Mouse (Mus musculus): ENCODE measurements around the gene Syt14. TPM values are rescaled to one million over a fixed set of nuclear protein-coding genes. Genes with fewer than 3 reads are reported as not detected.

Syt14 gene
- total and polyA plus RNA-seq, 2 experiments from 2014 or later: 5.6 to 11.8 TPM

GRCm38 (mm10) chr1:192879086-192879580 lies 156.4 kb downstream of the Syt14 start:
- no peaks in the 10 kb centered on the region for H3K9me3 ChIP-seq (ENCODE audit: low read length)
- H3K4me1 ChIP-seq (ENCODE audit: insufficient read depth, low read length): no peaks in the 10 kb centered on the region
- no peak overlapping the region for H3K9ac ChIP-seq (replicated peaks; ENCODE audit: low read length, poor library complexity, severe bottlenecking)
- no peak overlapping the region for H3K4me2 ChIP-seq (ENCODE audit: low read depth, low read length, poor library complexity, severe bottlenecking)
- no peaks in the 10 kb centered on the region for H3K27me3 ChIP-seq (ENCODE audit: insufficient read depth, low read length)
- ATAC-seq (ENCODE audit: low FRiP score) (no peak), DNase-seq (ENCODE audit: low spot score) (no peak)
- H3K4me3 ChIP-seq (ENCODE audit: low read depth, low read length): no peak overlapping the region
- 85% methylated on average over 7 of the region's 7 CpGs for WGBS
- no peaks in the 10 kb centered on the region for H3K36me3 ChIP-seq (ENCODE audit: insufficient read depth, low read length)
- no peak for TF ChIP-seq CTCF (IDR thresholded peaks at IDR 0.05)
- H3K27ac ChIP-seq (ENCODE audit: low read depth, low read length): no peak overlapping the region

- no peaks in the 10 kb centered on the region for H3K27me3 ChIP-seq (ENCODE audit: insufficient read depth, low read length)
- no peak overlapping the region for H3K9ac ChIP-seq (replicated peaks; ENCODE audit: low read length, poor library complexity, severe bottlenecking)
- TF ChIP-seq CTCF (IDR thresholded peaks at IDR 0.05): no peak
- no peaks in the 10 kb centered on the region for H3K4me1 ChIP-seq (ENCODE audit: insufficient read depth, low read length)
- no peaks in the 10 kb centered on the region for H3K9me3 ChIP-seq (ENCODE audit: low read length)
- no peak overlapping the region for H3K4me2 ChIP-seq (ENCODE audit: low read depth, low read length, poor library complexity, severe bottlenecking)
- DNase-seq (ENCODE audit: low spot score): no peak
- no peak overlapping the region for H3K4me3 ChIP-seq (ENCODE audit: low read depth, low read length)
- WGBS: 55% methylated on average over 5 of the region's 5 CpGs
- no peaks in the 10 kb centered on the region for H3K36me3 ChIP-seq (ENCODE audit: insufficient read depth, low read length)
- no peak overlapping the region for H3K27ac ChIP-seq (ENCODE audit: low read depth, low read length)
- ATAC-seq (ENCODE audit: low FRiP score): no peak
Observed at GRCm38 (mm10) chr1:192872841-192873240, 162.7 kb downstream of the Syt14 start.

GRCm38 (mm10) chr1:192869761-192870160 lies 165.8 kb downstream of the Syt14 start:
- Histone ChIP-seq H3K9me3 (ENCODE audit: low read length) (no peaks in the 10 kb centered on the region), H3K4me3 (ENCODE audit: low read depth, low read length) (no peak overlapping the region), H3K27ac (ENCODE audit: low read depth, low read length) (no peak overlapping the region), H3K4me2 (ENCODE audit: low read depth, low read length, poor library complexity, severe bottlenecking) (no peak overlapping the region), H3K36me3 (ENCODE audit: insufficient read depth, low read length) (no peaks in the 10 kb centered on the region), H3K27me3 (ENCODE audit: insufficient read depth, low read length) (no peaks in the 10 kb centered on the region), H3K4me1 (ENCODE audit: insufficient read depth, low read length) (no peaks in the 10 kb centered on the region), H3K9ac (replicated peaks; ENCODE audit: low read length, poor library complexity, severe bottlenecking) (no peak overlapping the region)
- peak; percentile 41 for TF ChIP-seq CTCF (IDR thresholded peaks at IDR 0.05)
- 94% methylated on average over 1 of the region's 1 CpGs for WGBS
- no peak for ATAC-seq (ENCODE audit: low FRiP score)
- DNase-seq (ENCODE audit: low spot score): no peak

- Histone ChIP-seq H3K9ac (replicated peaks; ENCODE audit: low read length, poor library complexity, severe bottlenecking) (no peak overlapping the region), H3K4me2 (ENCODE audit: low read depth, low read length, poor library complexity, severe bottlenecking) (no peak overlapping the region), H3K36me3 (ENCODE audit: insufficient read depth, low read length) (no peaks in the 10 kb centered on the region), H3K4me1 (ENCODE audit: insufficient read depth, low read length) (no peaks in the 10 kb centered on the region), H3K27ac (ENCODE audit: low read depth, low read length) (no peak overlapping the region), H3K27me3 (ENCODE audit: insufficient read depth, low read length) (no peaks in the 10 kb centered on the region), H3K4me3 (ENCODE audit: low read depth, low read length) (no peak overlapping the region), H3K9me3 (ENCODE audit: low read length) (no peaks in the 10 kb centered on the region)
- ATAC-seq (ENCODE audit: low FRiP score) (no peak), DNase-seq (ENCODE audit: low spot score) (no peak)
- TF ChIP-seq CTCF (IDR thresholded peaks at IDR 0.05): no peak
- WGBS: 79% methylated on average over 3 of the region's 3 CpGs
Observed at GRCm38 (mm10) chr1:192864440-192864839, 171.1 kb downstream of the Syt14 start.

- 71% methylated on average over 5 of the region's 5 CpGs for WGBS
- ATAC-seq (ENCODE audit: low FRiP score) (no peak), DNase-seq (ENCODE audit: low spot score) (no peak)
- H3K27ac ChIP-seq (ENCODE audit: low read depth, low read length): no peak overlapping the region
- no peak overlapping the region for H3K9ac ChIP-seq (replicated peaks; ENCODE audit: low read length, poor library complexity, severe bottlenecking)
- no peak overlapping the region for H3K4me3 ChIP-seq (ENCODE audit: low read depth, low read length)
- no peaks in the 10 kb centered on the region for H3K4me1 ChIP-seq (ENCODE audit: insufficient read depth, low read length)
- H3K36me3 ChIP-seq (ENCODE audit: insufficient read depth, low read length): no peaks in the 10 kb centered on the region
- TF ChIP-seq CTCF (IDR thresholded peaks at IDR 0.05): no peak
- H3K9me3 ChIP-seq (ENCODE audit: low read length): no peaks in the 10 kb centered on the region
- H3K4me2 ChIP-seq (ENCODE audit: low read depth, low read length, poor library complexity, severe bottlenecking): no peak overlapping the region
- H3K27me3 ChIP-seq (ENCODE audit: insufficient read depth, low read length): no peaks in the 10 kb centered on the region
Observed at GRCm38 (mm10) chr1:192861305-192861960, 174.1 kb downstream of the Syt14 start.

GRCm38 (mm10) chr1:192860273-192860672 lies 175.3 kb downstream of the Syt14 start:
- DNase-seq (ENCODE audit: low spot score): no peak
- Histone ChIP-seq H3K36me3 (ENCODE audit: insufficient read depth, low read length) (no peaks in the 10 kb centered on the region), H3K9ac (replicated peaks; ENCODE audit: low read length, poor library complexity, severe bottlenecking) (no peak overlapping the region), H3K27me3 (ENCODE audit: insufficient read depth, low read length) (no peaks in the 10 kb centered on the region), H3K4me1 (ENCODE audit: insufficient read depth, low read length) (no peaks in the 10 kb centered on the region), H3K4me2 (ENCODE audit: low read depth, low read length, poor library complexity, severe bottlenecking) (no peak overlapping the region), H3K9me3 (ENCODE audit: low read length) (no peaks in the 10 kb centered on the region), H3K4me3 (ENCODE audit: low read depth, low read length) (no peak overlapping the region), H3K27ac (ENCODE audit: low read depth, low read length) (no peak overlapping the region)
- no peak for ATAC-seq (ENCODE audit: low FRiP score)
- TF ChIP-seq CTCF (IDR thresholded peaks at IDR 0.05): no peak
- 59% methylated on average over 6 of the region's 6 CpGs for WGBS
